8 mouse cellular contexts compared by ENCODE assay signal in the genomic region with DNA sequence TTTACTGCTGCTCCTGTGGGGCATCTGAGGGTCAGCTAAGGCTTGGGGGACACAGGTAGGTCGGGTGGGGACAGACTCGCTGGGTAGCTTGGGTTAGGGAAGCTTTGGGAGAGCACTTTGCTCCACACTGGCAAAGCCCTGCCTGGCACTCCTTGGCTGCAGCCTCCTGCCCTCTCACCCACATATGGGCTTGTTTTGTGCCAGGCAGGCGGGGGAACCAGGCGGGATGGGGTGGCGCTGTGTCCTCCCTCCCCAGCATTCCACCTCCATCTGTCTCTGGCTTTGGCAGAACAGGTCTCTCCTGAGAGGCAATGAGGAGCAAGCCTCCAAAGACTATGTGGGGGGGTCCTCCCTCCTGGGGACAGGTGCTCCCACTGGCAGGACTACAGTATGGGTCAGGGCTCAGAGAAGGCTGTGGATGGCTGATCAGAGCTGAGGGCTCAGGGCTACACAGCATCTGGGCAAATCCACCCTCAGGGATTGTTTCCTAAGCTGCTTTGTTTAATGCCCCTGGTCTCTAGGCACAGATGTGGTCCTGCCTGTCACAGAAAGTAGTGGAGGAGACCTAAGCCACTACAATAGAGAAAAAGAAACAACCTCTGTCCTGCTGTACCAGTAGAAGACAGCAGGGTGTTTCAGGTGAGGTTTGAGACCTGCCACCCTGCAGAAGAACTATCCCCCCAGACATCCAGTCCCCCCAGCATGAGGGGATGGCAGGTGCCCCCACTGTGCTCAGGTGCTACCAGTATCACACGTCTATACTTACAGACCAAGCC. TPM values are rescaled to one million over a fixed set of nuclear protein-coding genes. Genes with fewer than 3 reads are reported as not detected.
DNase-seq lines count a peak whose midpoint lies in the region; ATAC-seq and TF ChIP-seq lines count a peak whose summit lies in the region.
"Had no signal": no experiment of that assay in that cellular context is flagged by ENCODE, and none has a peak within 500 bp of the region (broad histone marks: within the 10 kb centered on the region; RNA-seq: fewer than 3 reads in every experiment).

No protein-coding gene starts in this region.

- peak overlapping the region; percentile 90 for H3K4me2 ChIP-seq in hindbrain, embryonic 14.5 days (replicated peaks)
- H3K4me2 ChIP-seq in neural tube, embryonic 14.5 days (ENCODE audit: low read depth, low read length), result peak overlapping the region; percentile 85; the same call in 1 of the 2 replicates
- H3K4me2 ChIP-seq in lung, postnatal 0 days (replicated peaks; ENCODE audit: low read depth, low read length), result no peak overlapping the region

- no peak for ATAC-seq in hindbrain, embryonic 14.5 days (ENCODE audit: low FRiP score)
- ATAC-seq in neural tube, embryonic 14.5 days (ENCODE audit: low read depth), result no peak
- no peak for ATAC-seq in lung, postnatal 0 days

- H3K9ac ChIP-seq in hindbrain, embryonic 14.5 days, result peak overlapping the region; percentile 70
- H3K9ac ChIP-seq in neural tube, embryonic 14.5 days (replicated peaks; ENCODE audit: low read depth, low read length), result no peak overlapping the region
- no peak overlapping the region for H3K9ac ChIP-seq in lung, postnatal 0 days (replicated peaks; ENCODE audit: low read depth)
- H3K9ac ChIP-seq: lung, embryonic 14.5 days had no signal

- no peaks in the 10 kb centered on the region for H3K9me3 ChIP-seq in hindbrain, embryonic 14.5 days (ENCODE audit: control insufficient read depth, low read length)
- no peaks in the 10 kb centered on the region for H3K9me3 ChIP-seq in neural tube, embryonic 14.5 days (ENCODE audit: control insufficient read depth, low read length)
- no peaks in the 10 kb centered on the region for H3K9me3 ChIP-seq in lung, postnatal 0 days (ENCODE audit: low read length)

- no peak for TF ChIP-seq CTCF in lung, postnatal 0 days (IDR thresholded peaks at IDR 0.05)

- H3K4me3 ChIP-seq in hindbrain, embryonic 14.5 days (replicated peaks; ENCODE audit: low read length), result peak overlapping the region; percentile 46; the same call in 1 of the 2 replicates
- no peak overlapping the region for H3K4me3 ChIP-seq in neural tube, embryonic 14.5 days (ENCODE audit: low read depth, low read length)
- no peak overlapping the region for H3K4me3 ChIP-seq in lung, postnatal 0 days (ENCODE audit: low read depth, low read length)

- peak; percentile 77 for DNase-seq in ovary, adult 18-20 months (ENCODE audit: low spot score)
- DNase-seq in ovary, postnatal 10 days (ENCODE audit: low spot score), result no peak
- peak; percentile 86 to 94 for DNase-seq in cerebellum, postnatal 10 days
- DNase-seq in hindbrain, embryonic 14.5 days (ENCODE audit: low spot score), result no peak
- no peak for DNase-seq in lung, postnatal 0 days (ENCODE audit: low spot score)
- no peak for DNase-seq in right cerebral cortex, postnatal 10 days (ENCODE audit: low spot score in 2 of 2)
- DNase-seq: lung, embryonic 14.5 days had no signal

- no peak overlapping the region for H3K27ac ChIP-seq in hindbrain, embryonic 14.5 days
- H3K27ac ChIP-seq in neural tube, embryonic 14.5 days (ENCODE audit: low read depth, low read length), result no peak overlapping the region
- H3K27ac ChIP-seq in lung, postnatal 0 days (ENCODE audit: low read length), result no peak overlapping the region

- peaks cover 37% of the 10 kb centered on the region for H3K4me1 ChIP-seq in hindbrain, embryonic 14.5 days (replicated peaks; ENCODE audit: control insufficient read depth, insufficient read depth, low read length)
- peaks cover 37% of the 10 kb centered on the region for H3K4me1 ChIP-seq in neural tube, embryonic 14.5 days (ENCODE audit: control insufficient read depth, insufficient read depth, low read length)
- H3K4me1 ChIP-seq in lung, postnatal 0 days (ENCODE audit: insufficient read depth, low read depth, low read length), result peaks cover 16% of the 10 kb centered on the region

- no peaks in the 10 kb centered on the region for H3K27me3 ChIP-seq in hindbrain, embryonic 14.5 days (ENCODE audit: control insufficient read depth, insufficient read depth, low read length)
- H3K27me3 ChIP-seq in neural tube, embryonic 14.5 days (ENCODE audit: control insufficient read depth, insufficient read depth, low read length), result no peaks in the 10 kb centered on the region
- no peaks in the 10 kb centered on the region for H3K27me3 ChIP-seq in lung, postnatal 0 days (replicated peaks; ENCODE audit: insufficient read depth, low read length)

- H3K36me3 ChIP-seq in hindbrain, embryonic 14.5 days (replicated peaks; ENCODE audit: control insufficient read depth, insufficient read depth), result peaks cover 39% of the 10 kb centered on the region
- peaks cover 23% of the 10 kb centered on the region for H3K36me3 ChIP-seq in neural tube, embryonic 14.5 days (ENCODE audit: control insufficient read depth, insufficient read depth, low read length)
- no peaks in the 10 kb centered on the region; the same call in 1 of the 2 replicates for H3K36me3 ChIP-seq in lung, postnatal 0 days (ENCODE audit: insufficient read depth, low read length)

- no peak for TF ChIP-seq EP300 in lung, postnatal 0 days (IDR thresholded peaks at IDR 0.05)

- WGBS in hindbrain, embryonic 14.5 days, result 88% methylated on average over 6 of the region's 6 CpGs
- WGBS in neural tube, embryonic 14.5 days, result 87% methylated on average over 6 of the region's 6 CpGs
- WGBS in lung, postnatal 0 days, result 90% methylated on average over 6 of the region's 6 CpGs

RNA-seq across cellular contexts. Expression of a gene that starts 3.6 kb away (rescaled TPM):
- polyA plus RNA-seq in hindbrain, embryonic 14.5 days (2014; fragmentation: Nextera tagmentation; extraction: Ambion mirVana), result 46.9 and 50.3 TPM in 2 replicates
- 51.6 and 70.7 TPM in 2 replicates for polyA plus RNA-seq in neural tube, embryonic 14.5 days (2014; fragmentation: Nextera tagmentation; extraction: Ambion mirVana)
- polyA plus RNA-seq in lung, postnatal 0 days (2015; fragmentation: Nextera tagmentation; extraction: Ambion mirVana), result 0.25 TPM in 2 replicates
- polyA plus RNA-seq: lung, embryonic 14.5 days had no signal

RNA-seq across cellular contexts. Expression of a gene that starts 4.8 kb away (rescaled TPM):
- 73.0 and 81.4 TPM in 2 replicates for polyA plus RNA-seq in hindbrain, embryonic 14.5 days (2014; fragmentation: Nextera tagmentation; extraction: Ambion mirVana)
- 66.9 and 80.4 TPM in 2 replicates for polyA plus RNA-seq in neural tube, embryonic 14.5 days (2014; fragmentation: Nextera tagmentation; extraction: Ambion mirVana)
- 9.8 and 12.3 TPM in 2 replicates for polyA plus RNA-seq in lung, postnatal 0 days (2015; fragmentation: Nextera tagmentation; extraction: Ambion mirVana)

RNA-seq across cellular contexts. Expression of a gene that starts 10.9 kb away (rescaled TPM):
- polyA plus RNA-seq in hindbrain, embryonic 14.5 days (2014; fragmentation: Nextera tagmentation; extraction: Ambion mirVana), result 3.1 and 4.2 TPM in 2 replicates
- polyA plus RNA-seq in neural tube, embryonic 14.5 days (2014; fragmentation: Nextera tagmentation; extraction: Ambion mirVana), result 2.0 and 2.5 TPM in 2 replicates
- polyA plus RNA-seq in lung, postnatal 0 days (2015; fragmentation: Nextera tagmentation; extraction: Ambion mirVana), result 1.7 and 1.8 TPM in 2 replicates

RNA-seq across cellular contexts. Expression of a gene that starts 14.2 kb away (rescaled TPM):
- 669 and 782 TPM in 2 replicates for polyA plus RNA-seq in hindbrain, embryonic 14.5 days (2014; fragmentation: Nextera tagmentation; extraction: Ambion mirVana)
- 654 and 691 TPM in 2 replicates for polyA plus RNA-seq in neural tube, embryonic 14.5 days (2014; fragmentation: Nextera tagmentation; extraction: Ambion mirVana)
- 878 and 910 TPM in 2 replicates for polyA plus RNA-seq in lung, postnatal 0 days (2015; fragmentation: Nextera tagmentation; extraction: Ambion mirVana)

RNA-seq across cellular contexts. Expression of a gene that starts 19.0 kb away (rescaled TPM):
- 36.9 and 43.4 TPM in 2 replicates for polyA plus RNA-seq in hindbrain, embryonic 14.5 days (2014; fragmentation: Nextera tagmentation; extraction: Ambion mirVana)
- 42.7 and 44.8 TPM in 2 replicates for polyA plus RNA-seq in neural tube, embryonic 14.5 days (2014; fragmentation: Nextera tagmentation; extraction: Ambion mirVana)
- 49.8 and 52.3 TPM in 2 replicates for polyA plus RNA-seq in lung, postnatal 0 days (2015; fragmentation: Nextera tagmentation; extraction: Ambion mirVana)

Comparison
In these comparisons a context has a peak if more than half of its experiments do, and no peak if none do; other contexts are left out.
1. DNase-seq: peak in ovary, adult 18-20 months (single experiment) and cerebellum, postnatal 10 days (2 of 2); none in ovary, postnatal 10 days (single experiment), hindbrain, embryonic 14.5 days (single experiment), lung, postnatal 0 days (single experiment) and right cerebral cortex, postnatal 10 days (0 of 2).
2. RNA of a gene that starts 3.6 kb away (polyA plus RNA-seq): 51.6 to 70.7 TPM in neural tube, embryonic 14.5 days and 46.9 to 50.3 TPM in hindbrain, embryonic 14.5 days; 0.25 TPM in lung, postnatal 0 days; every median in the first group is over 10 times any median in the second.